Mouse (Mus musculus): ENCODE results near the gene Fam117b. TPM values are rescaled to one million over a fixed set of nuclear protein-coding genes. Genes with fewer than 3 reads are reported as not detected.

Fam117b gene
- polyA plus RNA-seq, 1 experiment from 2014 or later = 8.3 TPM

DNA sequence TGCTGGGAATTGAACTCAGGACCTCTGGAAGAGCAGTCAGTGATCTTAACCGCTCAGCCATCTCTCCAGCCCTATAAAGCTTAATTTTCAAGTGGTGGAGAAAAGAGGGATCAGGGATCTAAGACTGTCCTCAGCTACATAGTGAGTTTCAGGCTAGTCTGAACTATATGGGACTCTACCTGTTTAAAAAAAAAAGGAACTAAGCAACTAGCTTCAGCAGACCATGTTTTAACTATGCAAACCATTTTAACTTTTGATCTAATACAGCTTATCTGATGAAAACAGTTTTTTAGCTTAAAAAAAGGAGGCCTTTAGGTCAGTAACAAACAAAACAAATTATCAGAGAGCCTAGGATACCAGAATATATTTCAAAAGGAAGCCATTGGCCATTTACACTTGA, 1.9 kb upstream of the Fam117b start:
- Histone ChIP-seq H3K4me3 (ENCODE audit: low read length) (no peak overlapping the region), H3K9me3 (ENCODE audit: low read length) (no peaks in the 10 kb centered on the region), H3K9ac (replicated peaks; ENCODE audit: low read length) (no peak overlapping the region), H3K36me3 (ENCODE audit: insufficient read depth, low read length) (no peaks in the 10 kb centered on the region), H3K27ac (ENCODE audit: low read length) (no peak overlapping the region), H3K27me3 (ENCODE audit: insufficient read depth, low read length) (no peaks in the 10 kb centered on the region), H3K4me1 (ENCODE audit: insufficient read depth, low read length) (peaks cover 25% of the 10 kb centered on the region), H3K4me2 (replicated peaks; ENCODE audit: low read depth, low read length) (no peak overlapping the region)
- WGBS = 88% methylated on average over 1 of the region's 1 CpGs
- no peak for ATAC-seq (ENCODE audit: low FRiP score, low TSS enrichment)

DNA sequence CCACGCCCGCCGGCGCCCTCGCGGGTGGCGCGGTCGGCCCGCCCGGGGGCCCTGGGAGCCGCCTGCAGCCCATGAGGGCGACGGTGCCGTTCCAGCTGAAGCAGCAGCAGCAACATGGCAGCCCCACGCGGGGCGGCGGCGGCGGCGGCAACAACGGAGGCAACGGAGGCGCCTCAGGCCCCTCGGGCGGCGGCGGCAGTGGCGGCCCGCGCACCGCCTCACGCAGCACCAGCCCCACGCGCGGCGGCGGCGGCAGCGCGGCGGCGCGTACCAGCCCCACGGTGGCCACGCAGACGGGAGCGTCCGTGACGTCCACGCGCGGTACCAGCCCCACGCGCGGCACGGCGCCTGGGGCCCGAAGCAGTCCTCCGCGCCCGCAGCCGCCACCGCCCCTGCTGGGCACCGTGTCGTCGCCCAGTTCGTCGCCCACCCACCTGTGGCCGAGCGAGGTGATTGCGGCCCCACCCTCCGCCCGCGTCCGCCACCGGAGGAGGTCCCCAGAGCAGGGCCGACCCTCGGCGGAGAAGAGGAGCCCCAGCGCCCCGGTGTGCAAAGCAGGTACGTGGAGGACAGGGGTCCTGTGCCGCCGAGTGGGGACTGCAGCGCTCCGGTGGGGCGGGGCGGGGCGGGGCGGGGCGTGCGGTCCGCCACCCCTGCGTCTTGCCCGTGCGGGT, 526 bp downstream of the Fam117b start:
- Histone ChIP-seq H3K4me3 (ENCODE audit: low read length) (peak overlapping the region; percentile 97), H3K27me3 (ENCODE audit: insufficient read depth, low read length) (no peaks in the 10 kb centered on the region), H3K9me3 (ENCODE audit: low read length) (no peaks in the 10 kb centered on the region), H3K4me2 (replicated peaks; ENCODE audit: low read depth, low read length) (peak overlapping the region; percentile 58), H3K27ac (ENCODE audit: low read length) (peak overlapping the region; percentile 94), H3K4me1 (ENCODE audit: insufficient read depth, low read length) (peaks cover 22% of the 10 kb centered on the region), H3K36me3 (ENCODE audit: insufficient read depth, low read length) (no peaks in the 10 kb centered on the region), H3K9ac (replicated peaks; ENCODE audit: low read length) (peak overlapping the region; percentile 97)
- peak; percentile 75 for ATAC-seq (ENCODE audit: low FRiP score, low TSS enrichment)
- 0% methylated on average over 56 of the region's 98 CpGs for WGBS

DNA sequence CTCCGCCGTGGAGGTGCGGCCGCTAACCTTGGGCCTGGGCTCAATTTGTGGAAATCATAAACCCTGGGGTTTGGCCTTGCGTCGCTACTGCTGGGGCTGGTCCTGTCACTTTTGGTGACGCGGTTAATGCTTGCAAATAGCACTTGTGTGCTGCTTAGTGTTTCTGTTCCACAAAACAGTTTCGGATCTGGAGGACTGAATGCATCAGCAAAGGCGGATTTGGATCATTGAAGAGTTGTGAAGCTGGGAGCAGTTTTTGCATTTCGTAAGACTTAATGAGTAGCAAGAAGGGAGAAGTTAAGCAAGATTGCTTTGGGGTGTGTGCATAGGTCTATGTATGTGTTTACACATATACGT, 1.0 kb downstream of the Fam117b start:
- Histone ChIP-seq H3K36me3 (ENCODE audit: insufficient read depth, low read length) (no peaks in the 10 kb centered on the region), H3K9ac (replicated peaks; ENCODE audit: low read length) (peak overlapping the region; percentile 97), H3K27ac (ENCODE audit: low read length) (peak overlapping the region; percentile 94), H3K4me1 (ENCODE audit: insufficient read depth, low read length) (peaks cover 22% of the 10 kb centered on the region), H3K4me2 (replicated peaks; ENCODE audit: low read depth, low read length) (peak overlapping the region; percentile 58), H3K27me3 (ENCODE audit: insufficient read depth, low read length) (no peaks in the 10 kb centered on the region), H3K9me3 (ENCODE audit: low read length) (no peaks in the 10 kb centered on the region), H3K4me3 (ENCODE audit: low read length) (peak overlapping the region; percentile 97)
- no peak for ATAC-seq (ENCODE audit: low FRiP score, low TSS enrichment)
- WGBS = 4% methylated on average over 12 of the region's 12 CpGs

DNA sequence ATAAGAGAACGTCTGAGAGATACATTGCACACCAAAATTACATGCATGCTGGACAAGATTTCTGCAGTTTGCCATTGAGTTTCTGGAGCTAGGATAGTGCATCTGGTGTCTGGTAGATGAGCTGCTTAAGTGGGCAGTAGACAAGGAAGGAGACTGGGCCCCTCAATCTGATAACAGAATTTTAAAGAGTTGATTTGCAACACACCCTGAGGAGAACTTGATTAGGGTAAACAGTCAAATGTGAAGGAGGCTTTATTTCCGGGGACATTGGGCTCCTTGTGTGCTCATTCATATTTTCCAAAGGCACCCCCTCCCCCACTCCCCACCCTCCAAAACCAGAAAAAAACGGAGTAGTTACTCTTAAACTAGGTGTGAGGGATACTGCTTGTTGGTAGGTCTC, 2.0 kb downstream of the Fam117b start:
- ATAC-seq (ENCODE audit: low FRiP score, low TSS enrichment) = no peak
- Histone ChIP-seq H3K9ac (replicated peaks; ENCODE audit: low read length) (0 out of 2 replicates have a peak overlapping the region, but pooled peaks have one; percentile 97), H3K9me3 (ENCODE audit: low read length) (no peaks in the 10 kb centered on the region), H3K4me3 (ENCODE audit: low read length) (peak overlapping the region; percentile 97), H3K27me3 (ENCODE audit: insufficient read depth, low read length) (no peaks in the 10 kb centered on the region), H3K4me1 (ENCODE audit: insufficient read depth, low read length) (peaks cover 22% of the 10 kb centered on the region), H3K27ac (ENCODE audit: low read length) (no peak overlapping the region), H3K4me2 (replicated peaks; ENCODE audit: low read depth, low read length) (peak overlapping the region; percentile 58), H3K36me3 (ENCODE audit: insufficient read depth, low read length) (no peaks in the 10 kb centered on the region)
- WGBS = 42% methylated on average over 3 of the region's 3 CpGs

DNA sequence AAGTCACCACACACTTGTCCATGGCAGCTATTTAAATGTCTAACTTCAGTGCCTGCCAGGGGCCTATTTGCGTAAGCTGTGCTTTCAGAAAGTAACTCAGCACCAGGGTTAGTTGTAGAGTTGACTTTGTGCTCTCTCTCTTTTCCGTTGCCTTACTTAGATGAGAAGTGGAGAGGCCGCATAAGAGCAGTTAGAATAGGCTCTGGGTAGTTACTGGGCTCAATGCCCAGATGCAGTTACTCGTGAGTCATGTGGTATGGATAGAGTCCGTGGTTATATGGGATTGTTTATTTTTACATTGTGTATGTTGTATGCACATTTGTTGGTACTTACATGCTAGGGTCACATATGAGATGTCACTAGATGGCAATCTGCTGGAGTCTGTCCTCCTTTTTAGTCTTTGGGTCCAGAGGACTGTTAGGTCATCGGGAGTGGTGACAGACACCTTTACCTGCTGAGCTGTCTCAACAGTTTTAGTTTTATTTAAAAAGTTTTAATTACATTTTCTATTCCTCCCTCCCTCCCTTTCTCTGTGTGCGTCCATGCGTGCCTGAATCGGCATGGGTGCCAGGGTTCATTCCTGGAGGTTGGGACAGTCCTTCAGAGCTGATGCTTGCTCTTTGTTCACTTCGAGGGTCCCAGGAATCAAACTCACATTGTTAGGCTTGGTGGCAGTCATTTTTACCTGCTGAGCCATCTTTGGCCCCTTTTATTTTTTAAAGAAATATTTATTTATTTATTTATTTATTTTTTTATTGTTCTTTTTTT, 3.2 kb downstream of the Fam117b start:
- Histone ChIP-seq H3K4me1 (ENCODE audit: insufficient read depth, low read length) (peaks cover 22% of the 10 kb centered on the region), H3K4me3 (ENCODE audit: low read length) (no peak overlapping the region), H3K9me3 (ENCODE audit: low read length) (no peaks in the 10 kb centered on the region), H3K27ac (ENCODE audit: low read length) (no peak overlapping the region), H3K4me2 (replicated peaks; ENCODE audit: low read depth, low read length) (peak overlapping the region; percentile 58), H3K27me3 (ENCODE audit: insufficient read depth, low read length) (no peaks in the 10 kb centered on the region), H3K36me3 (ENCODE audit: insufficient read depth, low read length) (no peaks in the 10 kb centered on the region), H3K9ac (replicated peaks; ENCODE audit: low read length) (no peak overlapping the region)
- WGBS = 69% methylated on average over 10 of the region's 10 CpGs
- ATAC-seq (ENCODE audit: low FRiP score, low TSS enrichment) = no peak

DNA sequence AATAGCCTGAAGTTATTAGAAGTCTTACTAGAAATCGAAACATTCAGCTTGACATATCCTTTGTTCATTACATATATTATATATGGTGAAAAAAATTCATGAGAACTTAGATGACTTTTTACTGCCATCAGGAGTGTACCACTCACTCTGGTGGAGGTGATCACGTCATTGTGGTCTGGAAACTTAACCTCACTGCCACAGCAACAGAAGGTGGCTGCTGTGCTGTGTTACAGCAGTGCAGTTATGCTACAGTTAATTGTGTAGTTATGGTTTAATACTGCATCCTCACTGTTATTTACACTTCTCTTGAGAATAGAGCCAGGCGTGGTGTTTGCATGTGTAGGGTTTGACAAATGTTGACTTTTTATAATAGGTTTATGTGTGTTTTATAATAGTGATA, 4.6 kb downstream of the Fam117b start:
- 71% methylated on average over 3 of the region's 3 CpGs for WGBS
- no peak overlapping the region for H3K4me3 ChIP-seq (ENCODE audit: low read length)
- ATAC-seq (ENCODE audit: low FRiP score, low TSS enrichment) = no peak
- no peak overlapping the region for H3K27ac ChIP-seq (ENCODE audit: low read length)
- H3K4me2 ChIP-seq (replicated peaks; ENCODE audit: low read depth, low read length) = no peak overlapping the region
- peaks cover 22% of the 10 kb centered on the region for H3K4me1 ChIP-seq (ENCODE audit: insufficient read depth, low read length)
- no peaks in the 10 kb centered on the region for H3K9me3 ChIP-seq (ENCODE audit: low read length)
- no peak overlapping the region for H3K9ac ChIP-seq (replicated peaks; ENCODE audit: low read length)
- no peaks in the 10 kb centered on the region for H3K27me3 ChIP-seq (ENCODE audit: insufficient read depth, low read length)
- H3K36me3 ChIP-seq (ENCODE audit: insufficient read depth, low read length) = no peaks in the 10 kb centered on the region

DNA sequence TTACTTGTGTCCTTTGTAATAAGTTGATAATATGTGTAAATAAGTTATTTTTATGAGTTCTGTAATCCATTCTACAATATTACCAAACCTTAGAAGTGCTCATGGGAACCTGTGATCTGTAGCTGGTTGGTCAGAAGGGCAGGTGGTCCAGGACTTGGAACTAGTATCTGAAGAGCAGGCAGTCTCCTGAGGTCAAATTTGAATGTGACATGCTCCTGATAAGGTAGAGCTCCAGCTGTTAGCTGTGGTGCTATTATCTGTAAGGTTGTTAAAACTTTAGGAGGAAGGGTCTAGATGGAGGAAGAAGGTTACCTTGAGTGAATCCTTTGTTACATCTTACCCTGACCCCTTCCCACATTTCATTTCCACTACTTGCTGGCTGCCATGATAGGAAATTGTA, 5.3 kb downstream of the Fam117b start:
- no peaks in the 10 kb centered on the region for H3K36me3 ChIP-seq (ENCODE audit: insufficient read depth, low read length)
- H3K4me3 ChIP-seq (ENCODE audit: low read length) = no peak overlapping the region
- H3K4me2 ChIP-seq (replicated peaks; ENCODE audit: low read depth, low read length) = no peak overlapping the region
- no peaks in the 10 kb centered on the region for H3K9me3 ChIP-seq (ENCODE audit: low read length)
- H3K27ac ChIP-seq (ENCODE audit: low read length) = no peak overlapping the region
- no peaks in the 10 kb centered on the region for H3K27me3 ChIP-seq (ENCODE audit: insufficient read depth, low read length)
- H3K9ac ChIP-seq (replicated peaks; ENCODE audit: low read length) = no peak overlapping the region
- peaks cover 22% of the 10 kb centered on the region for H3K4me1 ChIP-seq (ENCODE audit: insufficient read depth, low read length)
- no peak for ATAC-seq (ENCODE audit: low FRiP score, low TSS enrichment)

DNA sequence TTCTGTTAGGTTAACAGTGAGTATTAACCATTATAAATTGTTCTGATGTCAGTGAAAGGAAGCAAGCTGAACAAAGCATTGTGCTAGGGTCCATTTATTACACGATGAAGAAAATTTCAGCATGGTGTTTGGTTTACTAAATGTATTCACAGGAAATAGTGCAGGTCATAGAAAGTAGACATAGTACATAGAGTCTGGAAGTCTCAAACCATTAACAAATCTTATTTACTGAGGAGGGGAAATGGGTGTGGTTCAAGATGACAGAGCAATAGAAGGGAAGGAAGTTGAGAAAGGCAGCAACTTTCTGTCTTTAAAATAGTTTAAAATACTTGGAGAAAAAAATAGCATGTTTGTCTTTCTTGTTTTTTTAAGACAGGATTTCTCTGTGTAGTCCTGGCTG, 10.4 kb downstream of the Fam117b start:
- 0 out of 2 replicates have a peak, but pooled peaks have one; percentile 39 for ATAC-seq (ENCODE audit: low FRiP score, low TSS enrichment)

DNA sequence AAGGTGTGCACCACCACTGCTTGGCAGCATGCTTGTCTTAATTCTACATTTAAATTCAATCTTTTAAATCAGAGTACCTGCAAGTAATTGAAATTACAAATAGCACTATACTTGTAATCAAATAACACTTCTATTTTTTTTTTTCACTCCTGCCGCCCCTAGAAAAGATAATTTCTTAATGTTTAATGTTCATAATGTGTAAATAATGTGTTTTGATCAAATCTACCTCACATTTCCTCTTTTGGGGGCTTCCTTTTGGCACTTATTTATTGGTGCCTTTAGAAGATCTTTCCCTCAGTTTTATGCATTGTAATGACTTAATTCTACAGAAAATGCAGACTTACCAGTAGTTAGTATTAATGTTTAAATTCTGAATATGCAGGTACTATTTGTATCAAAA, 10.9 kb downstream of the Fam117b start:
- no peaks in the 10 kb centered on the region for H3K27me3 ChIP-seq (ENCODE audit: insufficient read depth, low read length)
- no peak overlapping the region for H3K4me3 ChIP-seq (ENCODE audit: low read length)
- ATAC-seq (ENCODE audit: low FRiP score, low TSS enrichment) = no peak
- no peaks in the 10 kb centered on the region for H3K4me1 ChIP-seq (ENCODE audit: insufficient read depth, low read length)
- no peak overlapping the region for H3K4me2 ChIP-seq (replicated peaks; ENCODE audit: low read depth, low read length)
- no peak overlapping the region for H3K9ac ChIP-seq (replicated peaks; ENCODE audit: low read length)
- no peak overlapping the region for H3K27ac ChIP-seq (ENCODE audit: low read length)
- 81% methylated on average over 1 of the region's 1 CpGs for WGBS
- no peaks in the 10 kb centered on the region for H3K9me3 ChIP-seq (ENCODE audit: low read length)
- H3K36me3 ChIP-seq (ENCODE audit: insufficient read depth, low read length) = no peaks in the 10 kb centered on the region

More for the DNA sequence above, 10.4 kb downstream of the Fam117b start:
- no peaks in the 10 kb centered on the region for H3K36me3 ChIP-seq (ENCODE audit: insufficient read depth, low read length)
- no peaks in the 10 kb centered on the region for H3K27me3 ChIP-seq (ENCODE audit: insufficient read depth, low read length)
- H3K4me2 ChIP-seq (replicated peaks; ENCODE audit: low read depth, low read length) = no peak overlapping the region
- 50% methylated on average over 1 of the region's 1 CpGs for WGBS
- no peak overlapping the region for H3K9ac ChIP-seq (replicated peaks; ENCODE audit: low read length)
- H3K27ac ChIP-seq (ENCODE audit: low read length) = no peak overlapping the region; the same call in 1 of the 2 replicates
- H3K4me1 ChIP-seq (ENCODE audit: insufficient read depth, low read length) = no peaks in the 10 kb centered on the region
- H3K4me3 ChIP-seq (ENCODE audit: low read length) = no peak overlapping the region
- H3K9me3 ChIP-seq (ENCODE audit: low read length) = no peaks in the 10 kb centered on the region

DNA sequence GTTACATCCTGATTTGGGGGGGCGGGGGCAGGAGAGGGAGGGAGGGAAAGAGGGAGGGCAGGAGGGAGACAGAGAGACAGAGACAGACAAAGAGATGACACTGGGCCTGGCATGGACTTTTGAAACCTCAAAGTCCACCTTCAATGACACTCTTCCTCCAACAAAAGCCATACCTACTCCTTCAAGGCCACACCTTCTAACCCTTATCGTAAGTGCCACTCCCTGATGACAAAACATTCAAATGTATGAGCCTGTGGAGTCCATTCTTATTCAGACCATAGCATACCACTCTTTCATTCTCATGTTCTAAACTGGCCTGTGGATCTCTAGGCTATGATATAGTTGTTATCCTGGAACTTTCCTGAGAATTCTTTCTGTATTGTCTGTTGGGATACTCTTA, 11.6 kb downstream of the Fam117b start:
- Histone ChIP-seq H3K9me3 (ENCODE audit: low read length) (no peaks in the 10 kb centered on the region), H3K4me1 (ENCODE audit: insufficient read depth, low read length) (no peaks in the 10 kb centered on the region), H3K27me3 (ENCODE audit: insufficient read depth, low read length) (no peaks in the 10 kb centered on the region), H3K9ac (replicated peaks; ENCODE audit: low read length) (no peak overlapping the region), H3K36me3 (ENCODE audit: insufficient read depth, low read length) (no peaks in the 10 kb centered on the region), H3K4me3 (ENCODE audit: low read length) (no peak overlapping the region), H3K27ac (ENCODE audit: low read length) (no peak overlapping the region), H3K4me2 (replicated peaks; ENCODE audit: low read depth, low read length) (no peak overlapping the region)
- ATAC-seq (ENCODE audit: low FRiP score, low TSS enrichment) = no peak
- WGBS = 90% methylated on average over 2 of the region's 2 CpGs
